Mouse (Mus musculus): ENCODE results near the gene Mical3. TPM values are rescaled to one million over a fixed set of nuclear protein-coding genes. Genes with fewer than 3 reads are reported as not detected.
"Not testable (repeated sequence)": the region's sequence is repeated elsewhere in the genome, so short reads cannot be mapped to it uniquely, and the experiment has no call there.

Mical3 gene
- polyA plus RNA-seq, 1 experiment from 2014 or later = 68.8 TPM

- no peak for ATAC-seq (ENCODE audit: low read depth)
- Histone ChIP-seq H3K27me3 (ENCODE audit: control insufficient read depth, insufficient read depth, low read length) (no peaks in the 10 kb centered on the region), H3K36me3 (ENCODE audit: control insufficient read depth, insufficient read depth, low read length) (peaks cover 31% of the 10 kb centered on the region), H3K4me3 (ENCODE audit: low read depth, low read length) (no peak overlapping the region), H3K9ac (replicated peaks; ENCODE audit: low read depth, low read length) (no peak overlapping the region), H3K27ac (ENCODE audit: low read depth, low read length) (no peak overlapping the region), H3K4me2 (ENCODE audit: low read depth, low read length) (no peak overlapping the region), H3K9me3 (ENCODE audit: control insufficient read depth, low read length) (no peaks in the 10 kb centered on the region), H3K4me1 (ENCODE audit: control insufficient read depth, insufficient read depth, low read length) (no peaks in the 10 kb centered on the region)
- 93% methylated on average over 12 of the region's 12 CpGs for WGBS
Observed at GRCm38 (mm10) chr6:120932597-120932996, 198.2 kb downstream of the Mical3 start.

GRCm38 (mm10) chr6:120930450-120931306 is 200.1 kb downstream of the Mical3 start:
- Histone ChIP-seq H3K4me1 (ENCODE audit: control insufficient read depth, insufficient read depth, low read length) (no peaks in the 10 kb centered on the region), H3K4me3 (ENCODE audit: low read depth, low read length) (no peak overlapping the region), H3K27ac (ENCODE audit: low read depth, low read length) (no peak overlapping the region), H3K27me3 (ENCODE audit: control insufficient read depth, insufficient read depth, low read length) (no peaks in the 10 kb centered on the region), H3K9me3 (ENCODE audit: control insufficient read depth, low read length) (no peaks in the 10 kb centered on the region), H3K36me3 (ENCODE audit: control insufficient read depth, insufficient read depth, low read length) (peaks cover 31% of the 10 kb centered on the region), H3K4me2 (ENCODE audit: low read depth, low read length) (no peak overlapping the region), H3K9ac (replicated peaks; ENCODE audit: low read depth, low read length) (no peak overlapping the region)
- 80% methylated on average over 6 of the region's 6 CpGs for WGBS
- no peak for ATAC-seq (ENCODE audit: low read depth)

DNA sequence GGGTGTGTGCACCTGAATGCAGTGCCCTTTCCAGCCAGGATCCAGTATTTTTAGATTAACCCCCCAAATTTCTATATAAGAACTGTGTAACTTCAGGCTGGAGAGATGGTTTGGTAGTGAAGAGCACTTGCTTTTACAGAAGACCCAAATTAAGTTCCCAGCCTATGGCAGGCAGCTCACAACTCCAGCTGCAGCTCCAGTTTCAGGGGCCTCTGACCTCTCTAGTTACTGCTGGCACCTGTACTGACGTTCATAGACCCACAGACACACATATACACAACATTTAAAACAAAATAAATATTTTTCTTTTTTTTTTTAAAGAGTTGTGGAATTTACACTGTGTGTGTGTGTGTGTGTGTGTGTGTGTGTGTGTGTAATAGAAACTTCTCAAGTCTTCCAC is 201.4 kb downstream of the Mical3 start:
- Histone ChIP-seq H3K4me2 (ENCODE audit: low read depth, low read length) (no peak overlapping the region), H3K36me3 (ENCODE audit: control insufficient read depth, insufficient read depth, low read length) (peaks cover 25% of the 10 kb centered on the region), H3K9me3 (ENCODE audit: control insufficient read depth, low read length) (no peaks in the 10 kb centered on the region), H3K27ac (ENCODE audit: low read depth, low read length) (no peak overlapping the region), H3K4me3 (ENCODE audit: low read depth, low read length) (no peak overlapping the region), H3K9ac (replicated peaks; ENCODE audit: low read depth, low read length) (no peak overlapping the region), H3K4me1 (ENCODE audit: control insufficient read depth, insufficient read depth, low read length) (no peaks in the 10 kb centered on the region), H3K27me3 (ENCODE audit: control insufficient read depth, insufficient read depth, low read length) (no peaks in the 10 kb centered on the region)
- 58% methylated on average over 1 of the region's 1 CpGs for WGBS
- no peak for ATAC-seq (ENCODE audit: low read depth)

- Histone ChIP-seq H3K4me2 (ENCODE audit: low read depth, low read length) (no peak overlapping the region), H3K9me3 (ENCODE audit: control insufficient read depth, low read length) (no peaks in the 10 kb centered on the region), H3K27ac (ENCODE audit: low read depth, low read length) (no peak overlapping the region), H3K36me3 (ENCODE audit: control insufficient read depth, insufficient read depth, low read length) (peaks cover 10% of the 10 kb centered on the region; the same call in 1 of the 2 replicates), H3K4me1 (ENCODE audit: control insufficient read depth, insufficient read depth, low read length) (no peaks in the 10 kb centered on the region), H3K4me3 (ENCODE audit: low read depth, low read length) (no peak overlapping the region), H3K9ac (replicated peaks; ENCODE audit: low read depth, low read length) (no peak overlapping the region), H3K27me3 (ENCODE audit: control insufficient read depth, insufficient read depth, low read length) (no peaks in the 10 kb centered on the region)
- 78% methylated on average over 3 of the region's 3 CpGs for WGBS
- no peak for ATAC-seq (ENCODE audit: low read depth)
Observed at GRCm38 (mm10) chr6:120927765-120928164, 203.0 kb downstream of the Mical3 start.

- Histone ChIP-seq H3K4me1 (ENCODE audit: control insufficient read depth, insufficient read depth, low read length) (no peaks in the 10 kb centered on the region), H3K27me3 (ENCODE audit: control insufficient read depth, insufficient read depth, low read length) (no peaks in the 10 kb centered on the region)
Observed at GRCm38 (mm10) chr6:120926880-120927279, 203.9 kb downstream of the Mical3 start.

GRCm38 (mm10) chr6:120924791-120925321 is 205.9 kb downstream of the Mical3 start:
- not testable (repeated sequence) for H3K4me3 ChIP-seq (ENCODE audit: low read depth, low read length); H3K4me1 ChIP-seq (ENCODE audit: control insufficient read depth, insufficient read depth, low read length); H3K9me3 ChIP-seq (ENCODE audit: control insufficient read depth, low read length); H3K27ac ChIP-seq (ENCODE audit: low read depth, low read length); H3K36me3 ChIP-seq (ENCODE audit: control insufficient read depth, insufficient read depth, low read length); ATAC-seq (ENCODE audit: low read depth); H3K4me2 ChIP-seq (ENCODE audit: low read depth, low read length); H3K27me3 ChIP-seq (ENCODE audit: control insufficient read depth, insufficient read depth, low read length); H3K9ac ChIP-seq (replicated peaks; ENCODE audit: low read depth, low read length)
- WGBS = 73% methylated on average over 2 of the region's 2 CpGs

More at GRCm38 (mm10) chr6:120926880-120927279, 203.9 kb downstream of the Mical3 start:
- H3K27ac ChIP-seq (ENCODE audit: low read depth, low read length) = no peak overlapping the region
- no peak overlapping the region for H3K4me2 ChIP-seq (ENCODE audit: low read depth, low read length)
- no peak for ATAC-seq (ENCODE audit: low read depth)
- H3K9ac ChIP-seq (replicated peaks; ENCODE audit: low read depth, low read length) = no peak overlapping the region
- no peak overlapping the region for H3K4me3 ChIP-seq (ENCODE audit: low read depth, low read length)
- 60% methylated on average over 2 of the region's 2 CpGs for WGBS
- H3K9me3 ChIP-seq (ENCODE audit: control insufficient read depth, low read length) = no peaks in the 10 kb centered on the region
- 0 out of 2 replicates have a peak, but pooled peaks cover 4% of the 10 kb centered on the region for H3K36me3 ChIP-seq (ENCODE audit: control insufficient read depth, insufficient read depth, low read length)

DNA sequence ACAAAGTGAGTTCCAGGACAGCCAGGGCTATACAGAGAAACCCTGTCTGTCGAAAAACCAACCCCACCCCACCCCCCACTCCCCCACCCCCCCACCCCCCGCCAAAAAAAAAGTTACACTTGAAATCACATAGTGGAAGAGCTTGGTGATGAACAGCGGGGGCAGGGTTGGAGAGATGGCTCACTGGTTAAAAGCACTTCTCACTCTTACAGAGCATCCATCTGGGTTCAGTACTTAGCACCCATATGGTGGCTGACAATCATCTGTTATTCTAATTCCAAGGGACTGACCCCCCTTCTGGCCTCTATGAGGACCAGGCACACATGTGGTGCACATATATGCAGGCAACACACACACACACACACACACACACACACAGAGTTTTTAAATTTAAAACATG is 212.8 kb downstream of the Mical3 start:
- no peak for ATAC-seq (ENCODE audit: low read depth)
- no peak overlapping the region for H3K4me2 ChIP-seq (ENCODE audit: low read depth, low read length)
- H3K9ac ChIP-seq (replicated peaks; ENCODE audit: low read depth, low read length) = no peak overlapping the region
- H3K4me3 ChIP-seq (ENCODE audit: low read depth, low read length) = no peak overlapping the region
- 58% methylated on average over 3 of the region's 3 CpGs for WGBS
- no peak overlapping the region for H3K27ac ChIP-seq (ENCODE audit: low read depth, low read length)
- H3K27me3 ChIP-seq (ENCODE audit: control insufficient read depth, insufficient read depth, low read length) = no peaks in the 10 kb centered on the region; the same call in 1 of the 2 replicates
- H3K36me3 ChIP-seq (ENCODE audit: control insufficient read depth, insufficient read depth, low read length) = no peaks in the 10 kb centered on the region
- H3K4me1 ChIP-seq (ENCODE audit: control insufficient read depth, insufficient read depth, low read length) = no peaks in the 10 kb centered on the region
- H3K9me3 ChIP-seq (ENCODE audit: control insufficient read depth, low read length) = no peaks in the 10 kb centered on the region

GRCm38 (mm10) chr6:120916972-120917881 is 213.6 kb downstream of the Mical3 start:
- H3K27ac ChIP-seq (ENCODE audit: low read depth, low read length); H3K27me3 ChIP-seq (ENCODE audit: control insufficient read depth, insufficient read depth, low read length); H3K9me3 ChIP-seq (ENCODE audit: control insufficient read depth, low read length); H3K36me3 ChIP-seq (ENCODE audit: control insufficient read depth, insufficient read depth, low read length); H3K4me1 ChIP-seq (ENCODE audit: control insufficient read depth, insufficient read depth, low read length): not testable (repeated sequence)
- ATAC-seq (ENCODE audit: low read depth) = 0 out of 2 replicates have a peak, but pooled peaks have one; percentile 1
- Histone ChIP-seq H3K9ac (replicated peaks; ENCODE audit: low read depth, low read length) (peak overlapping the region; percentile 62; the same call in 1 of the 2 replicates), H3K4me2 (ENCODE audit: low read depth, low read length) (peak overlapping the region; percentile 91), H3K4me3 (ENCODE audit: low read depth, low read length) (peak overlapping the region; percentile 59)
- WGBS = 26% methylated on average over 10 of the region's 14 CpGs

Measured in neural tube, embryonic 14.5 days (tissue).